Mouse (Mus musculus) NIH3T3 (cell line): ENCODE measurements around the gene Lifr.

ENCODE experiments used
- DNase-seq: peaks from one replicate; pipeline ENCODE4 v3.0.0-alpha.2; 2012; ENCODE audit warnings: low read depth

The Lifr gene

DNA sequence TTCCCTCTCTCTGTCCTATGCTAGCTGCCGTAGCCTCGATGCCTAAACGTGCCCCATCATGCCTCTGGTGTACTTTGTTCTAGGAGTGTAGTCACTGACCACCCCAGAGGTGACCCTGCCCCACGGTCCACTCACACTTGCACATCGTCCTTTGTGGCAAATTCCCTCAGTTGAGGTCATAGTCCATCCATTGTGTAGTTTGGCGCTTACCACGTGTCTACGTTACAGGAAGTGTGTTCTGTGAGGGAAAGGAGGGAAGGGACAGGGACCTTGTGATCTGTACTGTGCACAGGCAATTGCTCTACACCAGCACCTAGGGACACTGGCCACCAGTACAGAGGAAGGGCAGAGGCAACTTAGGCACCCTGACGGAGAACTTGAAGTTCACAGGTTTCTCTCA lies 69.5 kb downstream of the Lifr start:
- DNase-seq: no peak

DNA sequence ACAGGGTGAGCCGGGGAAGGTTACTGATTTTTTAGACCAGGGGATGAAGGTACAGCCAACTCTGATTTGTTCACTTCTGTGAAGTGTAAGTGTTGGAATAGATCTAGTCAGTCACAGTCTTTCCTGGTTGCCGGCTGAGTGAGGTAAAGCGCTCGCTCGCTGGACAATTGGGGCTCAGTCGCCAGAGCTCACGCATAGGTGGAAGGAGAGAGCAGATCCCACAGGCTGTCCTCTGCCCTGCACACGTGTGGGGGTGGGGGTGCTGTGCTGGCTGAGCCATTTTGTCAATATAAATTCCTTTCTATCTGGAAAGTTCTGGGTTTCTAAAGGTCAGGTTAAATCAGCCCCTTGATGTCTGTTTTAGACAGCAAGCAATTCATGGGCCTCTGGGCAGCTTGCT lies 69.9 kb downstream of the Lifr start:
- DNase-seq: no peak

DNA sequence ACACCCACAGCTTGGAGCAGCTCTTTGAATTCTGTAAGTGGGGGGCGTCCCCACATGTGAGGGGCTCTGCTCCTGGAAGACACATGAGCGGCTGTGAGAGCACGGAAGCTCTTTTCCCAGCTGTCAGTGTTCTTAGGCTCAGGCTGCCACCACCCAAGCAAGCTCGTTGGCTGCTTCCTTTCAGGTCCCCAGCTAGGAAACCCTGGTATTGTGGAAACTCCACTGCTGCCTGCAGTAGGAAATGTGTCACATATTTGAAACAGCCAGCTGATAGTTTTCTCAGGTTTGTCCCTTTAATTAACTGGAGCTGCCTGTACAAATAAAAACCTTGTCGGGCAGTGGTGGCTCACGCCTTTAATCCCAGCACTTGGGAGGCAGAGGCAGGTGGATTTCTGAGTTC lies 73.4 kb downstream of the Lifr start:
- DNase-seq: no peak

DNA sequence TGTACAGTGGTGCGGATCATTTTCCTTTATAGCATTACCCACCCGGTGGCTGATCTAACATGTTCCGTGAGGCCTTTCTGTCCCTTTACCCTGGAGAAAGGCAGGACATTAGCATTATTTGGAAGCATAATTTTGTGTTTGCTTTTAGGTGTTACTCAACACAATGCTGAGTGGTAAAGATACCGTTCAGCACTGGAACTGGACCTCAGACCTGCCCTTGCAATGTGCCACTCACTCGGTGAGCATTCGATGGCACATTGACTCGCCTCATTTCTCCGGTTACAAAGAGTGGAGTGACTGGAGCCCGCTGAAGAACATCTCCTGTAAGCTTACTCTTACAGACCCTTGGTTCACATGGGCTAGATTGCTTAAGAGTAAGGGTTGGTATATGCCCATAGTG lies 76.3 kb downstream of the Lifr start:
- no peak for DNase-seq

DNA sequence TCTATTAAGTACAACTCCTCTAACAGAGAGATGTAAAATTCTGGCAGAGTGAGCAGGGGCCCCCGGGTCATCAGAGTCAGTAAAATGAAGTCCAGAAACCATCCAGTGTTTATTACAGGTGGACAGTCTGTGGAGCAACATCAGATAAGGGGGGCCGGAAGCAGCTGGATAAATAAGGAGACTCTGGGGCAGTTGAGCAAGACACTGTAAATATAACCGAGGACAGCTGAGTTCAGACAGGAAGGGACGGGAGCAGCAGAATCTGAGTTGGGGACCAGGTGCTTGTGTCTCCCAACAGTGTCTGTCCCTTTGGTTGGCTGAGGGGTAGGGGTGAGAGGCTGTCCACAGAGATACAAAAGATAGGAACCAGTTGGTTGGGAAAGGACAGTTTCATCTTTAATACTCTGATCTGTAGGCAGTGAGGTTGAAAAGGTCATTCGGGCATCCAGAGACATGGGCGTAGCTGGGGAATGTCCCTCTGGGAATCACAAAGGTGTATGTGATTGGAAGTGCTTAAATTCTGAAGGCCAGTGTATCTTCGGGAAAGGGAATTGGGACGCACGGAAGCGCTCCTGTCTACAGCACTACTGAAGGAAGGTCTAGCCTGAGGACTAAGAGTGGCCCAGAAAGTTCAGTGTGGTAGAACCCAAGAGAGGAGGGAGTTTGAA lies 77.0 kb downstream of the Lifr start:
- no peak for DNase-seq

DNA sequence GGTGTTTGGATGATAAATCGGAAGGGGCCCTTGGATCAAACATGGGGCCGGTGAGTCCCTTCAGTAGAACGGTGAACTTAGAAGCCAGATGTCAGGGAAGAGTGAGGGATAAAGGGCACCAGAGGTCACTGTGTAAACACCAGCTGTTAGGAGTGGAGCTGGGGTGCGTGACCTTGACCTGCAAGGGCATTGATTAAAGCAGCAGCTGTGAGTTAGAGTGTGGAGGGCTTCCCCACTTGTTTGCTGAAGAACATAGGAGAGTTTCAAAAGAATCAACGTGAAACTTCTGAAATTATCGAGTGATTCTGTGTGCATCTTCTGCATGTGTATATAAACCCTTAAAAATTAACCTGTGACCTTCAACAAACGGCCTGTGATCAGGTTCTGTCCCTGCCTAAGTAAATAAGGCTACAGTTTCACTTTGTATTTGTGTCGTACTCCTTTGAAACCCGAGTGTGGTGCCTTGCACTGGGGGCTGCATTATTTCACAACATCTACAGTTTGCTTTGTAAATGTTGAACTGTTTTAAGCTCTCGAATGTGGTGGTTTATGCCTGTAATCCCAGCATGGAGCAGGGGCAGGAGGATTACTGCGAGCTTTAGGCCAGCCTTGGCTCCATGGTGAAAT lies 77.6 kb downstream of the Lifr start:
- no peak for DNase-seq

DNA sequence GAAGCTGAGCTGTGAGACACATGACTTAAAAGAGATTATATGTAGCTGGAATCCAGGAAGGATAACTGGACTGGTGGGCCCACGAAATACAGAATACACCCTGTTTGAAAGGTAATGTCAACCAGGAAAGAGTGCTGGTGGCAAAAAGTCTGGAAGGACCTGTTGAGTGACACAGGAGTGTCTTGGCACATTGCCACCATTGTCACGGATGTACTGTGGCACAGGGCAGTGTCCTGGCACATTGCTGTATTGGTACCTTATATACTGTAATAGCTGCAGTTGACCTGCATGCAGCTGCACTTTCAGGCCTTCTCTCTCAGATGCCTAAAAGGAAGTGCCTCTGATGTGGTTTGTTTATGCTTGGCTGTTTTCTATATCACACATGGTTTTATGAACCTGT lies 82.5 kb downstream of the Lifr start:
- DNase-seq: no peak

DNA sequence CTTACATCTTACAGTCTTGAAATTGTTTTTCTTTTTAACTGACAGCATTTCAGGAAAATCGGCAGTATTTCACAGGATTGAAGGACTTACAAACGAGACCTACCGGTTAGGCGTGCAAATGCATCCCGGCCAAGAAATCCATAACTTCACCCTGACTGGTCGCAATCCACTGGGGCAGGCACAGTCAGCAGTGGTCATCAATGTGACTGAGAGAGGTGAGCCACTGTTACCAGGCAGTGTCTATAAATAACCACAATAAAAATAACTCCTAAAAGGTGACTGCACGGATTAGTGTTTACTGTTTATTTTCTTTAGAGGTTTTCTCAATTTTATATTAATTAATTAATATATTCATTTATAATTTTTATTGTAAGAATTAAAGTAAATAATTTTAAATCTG lies 82.9 kb downstream of the Lifr start:
- peak; percentile 16 for DNase-seq

DNA sequence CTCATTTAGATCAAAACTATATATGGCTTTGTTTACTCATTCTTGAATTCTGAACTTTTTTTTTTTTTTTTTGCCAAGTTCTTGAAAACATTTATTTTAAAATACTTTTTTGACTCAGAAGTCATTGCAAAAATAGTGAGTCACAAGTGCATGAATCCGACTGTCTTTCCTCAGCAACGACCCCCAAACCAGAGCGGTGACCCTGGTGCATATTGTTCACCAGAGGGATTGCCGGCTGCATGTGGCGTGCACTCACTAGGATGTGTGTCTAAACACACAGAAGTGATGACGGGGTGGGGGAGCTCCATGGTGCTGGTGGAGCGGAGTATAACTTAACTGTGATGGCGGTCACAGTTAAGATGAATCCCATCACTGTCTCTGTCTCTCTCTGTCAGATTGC lies 83.4 kb downstream of the Lifr start:
- DNase-seq: peak; percentile 61

DNA sequence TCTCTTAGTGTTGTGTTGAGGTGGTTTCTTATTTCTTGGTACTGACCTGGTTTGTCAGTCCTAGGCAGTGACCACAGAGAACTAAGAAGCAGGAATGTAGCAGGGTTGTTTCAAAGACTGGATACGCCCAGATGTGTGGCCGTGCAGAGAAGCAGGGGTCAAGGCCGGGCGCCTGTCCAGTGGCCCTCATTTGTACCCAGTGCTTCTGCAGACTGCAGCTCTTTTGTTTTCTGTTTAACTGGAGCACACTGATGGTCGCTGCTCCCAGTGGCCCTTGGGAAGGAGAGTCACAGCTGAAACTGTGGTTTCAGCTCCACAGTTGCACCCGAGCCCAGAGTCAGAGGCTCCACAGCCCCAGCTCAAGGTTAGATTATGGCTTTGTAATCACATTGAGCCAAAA lies 90.2 kb downstream of the Lifr start:
- DNase-seq: no peak

DNA sequence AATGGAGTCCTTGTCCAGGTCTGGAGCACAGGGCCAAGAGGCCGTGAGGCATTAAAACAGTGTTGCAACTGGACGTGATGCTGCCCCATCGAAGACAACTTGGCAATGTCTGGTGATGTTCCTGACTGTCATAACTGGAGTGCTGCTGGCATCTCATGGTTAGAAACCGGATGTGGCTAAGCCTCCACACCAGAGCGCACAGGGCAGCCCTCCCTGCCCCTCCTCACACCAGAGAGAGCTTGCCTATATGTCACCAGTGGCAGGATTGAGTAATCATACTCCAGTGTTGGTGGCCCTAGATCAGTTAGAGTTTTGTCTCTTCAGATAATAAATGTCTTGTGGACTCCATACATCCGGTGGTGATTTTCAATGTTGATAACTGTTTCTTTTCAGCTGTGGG lies 97.3 kb downstream of the Lifr start:
- no peak for DNase-seq

DNA sequence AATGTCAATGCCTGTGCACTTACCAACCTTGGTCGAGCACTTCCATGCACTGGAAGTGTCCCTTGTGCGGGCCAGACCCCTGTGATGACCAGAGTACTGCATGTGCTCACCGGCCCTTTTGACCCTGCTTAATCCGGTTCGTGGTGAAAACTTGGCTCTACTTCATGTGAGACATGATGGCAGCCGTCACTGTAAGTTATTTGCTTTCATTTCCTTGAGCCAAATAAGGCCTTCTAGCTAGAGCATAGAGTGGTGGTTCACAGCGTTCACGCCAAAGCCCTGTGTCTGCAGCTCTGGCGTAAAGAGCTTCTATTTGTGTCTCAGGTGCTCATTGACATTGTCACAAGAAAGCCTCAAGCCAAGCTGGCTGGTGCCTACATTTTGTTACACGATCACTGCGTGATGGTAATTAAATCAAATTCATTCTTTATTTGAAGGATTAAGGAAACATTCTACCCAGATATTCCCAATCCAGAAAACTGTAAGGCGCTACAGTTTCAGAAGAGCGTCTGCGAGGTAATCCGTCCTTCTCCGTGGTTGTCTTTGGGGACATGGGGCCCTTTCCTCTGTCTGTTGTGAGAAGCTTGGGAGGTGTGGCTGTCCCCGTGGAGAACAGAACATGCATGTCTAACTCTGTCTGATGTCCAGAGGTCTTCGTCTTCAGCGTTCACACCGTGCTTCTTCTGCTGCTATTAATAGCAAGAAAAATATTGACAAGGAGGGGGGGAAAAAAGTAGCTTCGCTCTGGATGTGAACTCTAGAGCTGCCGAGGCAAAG lies 99.5 kb downstream of the Lifr start:
- DNase-seq: no peak

DNA sequence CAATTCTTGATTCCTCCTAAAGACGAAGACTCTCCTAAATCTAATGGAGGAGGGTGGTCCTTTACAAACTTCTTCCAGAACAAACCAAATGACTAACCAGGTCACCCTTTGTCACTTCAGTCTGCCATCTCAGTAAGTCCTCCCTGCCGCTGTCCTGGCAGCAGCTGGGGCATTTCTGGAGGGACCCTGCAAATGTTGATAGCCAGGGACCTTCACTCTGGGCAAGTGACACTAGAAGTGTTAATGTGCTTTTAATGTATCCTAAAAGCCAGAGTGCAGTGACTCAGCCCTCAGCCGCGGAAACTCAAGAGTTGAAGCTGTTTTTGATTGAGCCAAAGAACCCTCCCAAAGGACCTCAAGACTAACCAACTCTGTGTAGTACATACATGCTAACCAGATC lies 100.7 kb downstream of the Lifr start:
- no peak for DNase-seq

DNA sequence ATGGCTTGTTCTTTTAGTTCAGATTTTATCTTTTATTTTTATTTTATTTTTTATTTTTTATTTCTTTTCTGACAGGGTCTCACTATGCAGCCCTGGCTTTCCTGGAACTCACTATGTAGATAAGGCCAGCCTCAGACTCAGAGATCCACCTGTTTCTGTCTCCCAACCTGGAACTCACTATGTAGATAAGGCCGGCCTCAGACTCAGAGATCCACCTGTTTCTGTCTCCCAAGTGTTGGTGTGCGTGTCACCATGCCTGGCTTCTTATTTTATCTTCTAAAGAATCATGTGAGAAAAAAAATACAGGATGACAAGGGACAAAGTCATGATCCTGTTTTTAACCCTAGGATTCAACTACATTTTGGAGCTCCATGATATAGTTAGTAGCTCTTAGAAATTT lies 102.2 kb downstream of the Lifr start:
- DNase-seq: no peak

DNA sequence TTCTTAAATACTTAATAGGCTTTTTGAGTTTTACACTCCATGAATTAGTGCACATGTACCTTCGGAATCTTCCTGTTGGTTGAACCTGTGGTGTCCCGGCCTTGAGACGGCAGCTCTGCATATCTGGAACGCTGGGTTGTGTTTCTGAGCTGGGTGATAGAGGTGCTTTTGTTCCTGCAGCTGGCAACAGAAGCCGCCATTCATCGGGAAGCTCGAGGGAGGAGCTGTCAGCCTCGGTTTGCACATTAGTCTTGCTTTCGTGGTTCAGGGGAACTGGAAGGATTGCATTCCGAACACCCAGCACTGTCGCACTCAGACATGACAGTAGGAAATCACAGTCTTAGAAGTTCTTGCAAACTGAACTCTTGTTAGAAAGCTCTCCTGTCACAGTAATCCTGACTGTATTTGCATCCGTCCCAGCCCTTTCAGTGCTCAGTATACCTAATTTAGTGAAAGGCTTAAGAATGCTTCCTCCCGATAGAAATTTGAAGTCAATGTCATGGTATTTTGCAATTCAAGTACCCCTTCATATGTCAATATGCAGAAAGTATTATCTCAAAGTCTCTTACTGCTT lies 103.8 kb downstream of the Lifr start:
- no peak for DNase-seq

DNA sequence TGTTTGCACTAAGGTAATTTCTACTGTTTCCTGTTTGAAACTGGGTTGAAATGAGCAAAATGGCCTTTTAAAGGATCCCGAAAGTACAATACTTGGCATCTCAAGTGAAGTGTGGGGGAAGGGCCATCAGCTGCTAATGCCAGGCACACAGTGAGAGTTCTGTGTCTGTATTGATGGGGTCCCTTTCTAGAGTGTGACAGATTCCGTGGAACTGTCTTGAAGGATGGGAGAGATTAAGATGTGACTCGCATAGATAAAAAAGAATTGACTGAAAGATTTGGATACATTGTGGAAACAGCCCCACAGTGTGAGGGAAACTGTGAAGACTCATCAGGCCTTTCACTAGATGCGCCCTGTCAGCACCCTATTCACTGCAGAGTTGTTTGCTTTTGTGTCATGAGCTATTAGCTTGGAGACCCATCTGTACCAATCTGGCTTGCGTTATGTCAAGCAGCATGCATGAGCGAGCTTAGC lies 104.4 kb downstream of the Lifr start:
- peak; percentile 76 for DNase-seq

DNA sequence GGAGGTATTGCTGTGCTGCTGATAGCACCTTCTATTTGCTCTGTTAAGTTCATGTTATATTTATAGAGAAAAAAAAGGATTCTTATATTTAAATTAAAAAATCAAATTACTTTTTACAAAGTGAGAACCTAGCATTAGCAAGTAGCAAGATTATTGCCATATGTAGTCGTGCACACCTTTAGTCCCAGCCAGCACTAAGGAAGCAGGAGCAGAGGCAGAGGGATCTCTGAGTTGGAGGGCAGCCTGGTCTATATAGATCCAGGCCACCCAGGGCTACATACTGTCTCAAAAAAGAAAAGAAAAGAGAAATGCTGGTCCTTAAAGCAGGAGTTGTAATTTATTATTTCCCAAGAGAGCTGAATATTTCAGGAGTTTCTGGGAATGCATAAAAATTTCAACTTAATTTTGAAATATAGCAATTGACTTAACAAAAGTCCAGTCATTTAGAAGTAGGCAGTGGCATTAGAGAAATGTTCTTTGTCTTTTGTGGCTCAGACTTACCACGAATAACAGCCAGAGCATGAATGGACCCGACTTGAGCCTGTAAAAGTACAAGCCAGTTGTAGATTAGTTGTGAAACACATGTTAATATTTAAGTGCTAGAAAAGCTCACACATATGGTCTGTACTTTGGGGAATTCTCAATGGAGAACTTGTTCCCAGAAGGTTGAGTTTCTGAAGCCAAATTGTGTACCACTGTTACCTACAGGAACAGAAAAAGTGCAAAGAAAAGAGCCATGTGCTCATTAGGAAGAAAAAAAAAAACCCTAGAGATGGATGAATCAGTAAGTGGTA lies 107.4 kb downstream of the Lifr start:
- DNase-seq: peak; percentile 34

DNA sequence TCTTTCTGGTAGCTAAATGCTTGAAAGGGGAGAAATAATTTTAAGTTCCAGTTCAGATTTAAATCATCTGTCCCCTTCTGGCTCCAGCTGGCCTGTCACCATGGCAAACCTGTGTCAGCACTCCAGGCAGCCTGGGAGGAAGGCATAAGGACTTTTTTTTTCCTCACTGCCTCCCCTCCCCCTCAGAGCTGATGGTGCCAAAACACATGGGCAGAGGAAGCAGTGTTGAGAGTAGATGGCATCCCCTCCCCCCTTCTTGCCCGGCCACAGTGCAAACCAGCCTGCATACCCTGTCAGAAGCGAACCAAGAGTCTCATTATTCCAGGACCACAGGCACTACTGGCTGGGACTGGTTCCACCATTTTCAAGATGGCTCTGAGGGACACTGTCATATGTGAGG lies 108.4 kb downstream of the Lifr start:
- no peak for DNase-seq

DNA sequence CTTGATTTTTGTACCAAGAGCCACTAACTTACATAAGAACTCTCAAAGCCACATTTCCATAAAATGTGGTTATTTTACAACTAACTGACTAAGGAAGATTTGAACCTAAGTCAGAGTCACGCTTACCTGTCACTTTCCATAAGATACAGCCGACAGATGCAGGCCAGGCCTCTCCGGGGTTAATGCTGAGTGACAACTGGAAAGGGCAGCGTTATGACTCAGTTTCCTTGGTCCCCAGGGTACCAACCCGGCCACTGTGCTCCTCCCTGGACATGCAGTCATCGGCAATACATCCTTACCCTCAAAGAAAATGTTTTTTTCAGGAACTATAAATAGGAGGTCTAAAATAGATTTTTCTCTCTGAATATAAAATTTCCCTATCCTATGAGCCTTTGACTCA lies 109.9 kb downstream of the Lifr start:
- peak; percentile 75 for DNase-seq

DNA sequence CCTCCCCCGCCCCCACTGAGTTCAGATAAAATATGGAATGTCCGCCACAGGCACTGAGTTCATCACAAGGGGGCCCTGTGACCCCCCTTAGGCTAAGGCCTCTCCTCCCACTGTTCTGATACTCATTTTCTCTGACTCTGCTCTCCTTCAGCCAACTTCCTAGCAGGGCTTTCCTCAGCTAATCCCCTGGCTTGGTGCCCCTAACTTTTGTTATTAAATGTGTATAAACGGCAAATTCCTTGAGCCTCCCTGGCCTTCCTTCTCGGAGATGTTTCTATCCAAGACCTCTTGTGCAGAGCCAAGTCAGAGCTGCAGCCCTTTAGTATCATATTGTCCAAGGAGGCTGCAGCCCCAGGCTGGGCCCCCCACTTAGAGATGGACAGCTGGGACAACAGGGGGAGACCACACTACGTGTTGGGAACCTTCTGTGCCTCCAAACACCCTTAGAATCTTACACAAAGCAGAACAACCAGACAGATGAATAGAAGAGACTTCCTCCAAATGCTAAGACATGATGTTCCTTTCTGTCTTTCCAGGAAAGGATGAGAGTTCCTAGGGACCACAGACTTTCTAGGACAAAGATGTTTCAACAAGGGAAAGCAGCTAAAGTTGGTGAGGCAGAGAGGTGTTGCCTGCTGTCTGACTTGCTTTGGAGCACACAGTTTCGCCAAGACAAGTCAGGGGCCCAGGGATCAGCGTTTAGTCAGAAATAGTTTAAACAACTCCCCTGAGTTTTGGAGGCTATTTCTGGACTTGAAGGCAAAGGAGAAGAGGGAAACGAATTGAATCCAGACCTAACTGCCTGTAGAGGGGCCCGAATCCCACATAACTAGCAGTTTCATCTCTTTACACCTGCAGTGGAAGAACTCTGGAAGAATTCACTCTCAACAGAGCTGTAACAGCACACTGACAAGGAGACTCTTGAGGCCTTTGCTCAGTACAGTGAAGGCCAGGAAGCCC lies 111.3 kb downstream of the Lifr start:
- DNase-seq: peak; percentile 71

DNA sequence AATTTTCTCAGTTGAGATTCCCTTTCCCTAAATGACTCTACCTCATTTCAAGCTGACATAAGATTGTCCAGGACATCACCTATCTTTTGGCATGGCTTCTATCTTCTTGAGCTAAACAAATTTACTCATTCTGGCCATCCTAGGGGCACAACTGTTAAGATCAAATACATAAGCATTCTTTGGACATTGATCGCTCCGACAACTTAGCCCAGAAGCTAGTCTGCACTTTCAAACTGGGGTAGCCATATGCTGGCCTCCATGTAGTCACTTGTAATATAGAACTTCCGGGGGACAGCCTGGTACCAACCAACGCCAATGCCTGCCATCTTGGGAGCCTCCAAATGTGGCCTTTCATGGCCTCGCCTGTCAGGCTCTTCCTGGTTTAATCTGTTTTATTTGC lies 112.6 kb downstream of the Lifr start:
- no peak for DNase-seq
